Mouse (Mus musculus) forebrain, embryonic 16.5 days (tissue): ENCODE measurements around the gene Slc5a10. TPM values are rescaled to one million over a fixed set of nuclear protein-coding genes. Genes with fewer than 3 reads are reported as not detected.

Source experiments
- ATAC-seq: fragments of 200-750 bp; cut with Nextera tagmentation; 2 replicates; pipeline ENCODE4 v1.8.0; 2017; ENCODE audit warnings: mild to moderate bottlenecking, moderate library complexity
- H3K27ac ChIP-seq: fragments of 300-500 bp; sonication (generic); 2 replicates; pipeline ENCODE4 v1.5.1; 2014; ENCODE audit warnings: low read length, control low read depth
- H3K27me3 ChIP-seq: fragments of 300-500 bp; sonication (generic); replicated peaks from 2 replicates; pipeline ENCODE4 v1.6.1; 2014; ENCODE audit warnings: low read length; ENCODE audit not compliant: control insufficient read depth, insufficient read depth
- H3K36me3 ChIP-seq: fragments of 300-500 bp; sonication (generic); 2 replicates; pipeline ENCODE4 v1.6.1; 2014; ENCODE audit not compliant: control insufficient read depth, insufficient read depth
- H3K4me1 ChIP-seq: fragments of 300-500 bp; sonication (generic); replicated peaks from 2 replicates; pipeline ENCODE4 v1.6.1; 2014; ENCODE audit warnings: low read length; ENCODE audit not compliant: control insufficient read depth, insufficient read depth
- H3K4me2 ChIP-seq: fragments of 300-500 bp; sonication (generic); 2 replicates; pipeline ENCODE4 v1.6.1; 2014; ENCODE audit warnings: mild to moderate bottlenecking, low read length, control low read depth
- H3K4me3 ChIP-seq: fragments of 300-500 bp; sonication (generic); replicated peaks from 2 replicates; pipeline ENCODE4 v1.5.1; 2014; ENCODE audit warnings: mild to moderate bottlenecking, low read length, control low read depth
- H3K9ac ChIP-seq: fragments of 300-500 bp; sonication (generic); replicated peaks from 2 replicates; pipeline ENCODE4 v1.6.1; 2014; ENCODE audit warnings: low read depth, low read length, control low read depth
- H3K9me3 ChIP-seq: fragments of 300-500 bp; sonication (generic); 2 replicates; pipeline ENCODE4 v1.6.1; 2016; ENCODE audit warnings: low read length; ENCODE audit not compliant: control insufficient read depth
- WGBS: fragments of 180-500 bp; shearing (Covaris S2); extraction: QIAGEN DNeasy Blood & Tissue Kit; methylation state at CpG from one replicate; pipeline ENCODE4 v1.1.7; 2014; 5-methylcytosine and 5-hydroxymethylcytosine counted together
- polyA plus RNA-seq: library from polyadenylated mRNA; unstranded; fragments of >200 nt; fragmentation: Nextera tagmentation; extraction: Ambion mirVana; gene quantifications from 2 replicates; pipeline ENCODE4 v1.2.1, GENCODE M21; 2015

Slc5a10 gene
- polyA plus RNA-seq, 1 experiment from 2014 or later = not detected

GRCm38 (mm10) chr11:61740500-61740899 lies 19.9 kb upstream of the Slc5a10 start:
- Histone ChIP-seq H3K9ac (no peak overlapping the region), H3K27me3 (no peaks in the 10 kb centered on the region), H3K9me3 (no peaks in the 10 kb centered on the region), H3K27ac (no peak overlapping the region), H3K4me3 (no peak overlapping the region), H3K4me2 (no peak overlapping the region), H3K4me1 (0 out of 2 replicates have a peak, but pooled peaks cover 2% of the 10 kb centered on the region), H3K36me3 (peaks cover 33% of the 10 kb centered on the region)
- 95% methylated on average over 1 of the region's 1 CpGs for WGBS
- no peak for ATAC-seq

GRCm38 (mm10) chr11:61737290-61737689 lies 16.7 kb upstream of the Slc5a10 start:
- H3K4me2 ChIP-seq = no peak overlapping the region
- H3K27ac ChIP-seq = no peak overlapping the region
- ATAC-seq = no peak
- no peaks in the 10 kb centered on the region for H3K27me3 ChIP-seq
- H3K36me3 ChIP-seq = peaks cover 38% of the 10 kb centered on the region
- no peak overlapping the region for H3K4me3 ChIP-seq
- H3K9me3 ChIP-seq = no peaks in the 10 kb centered on the region
- H3K4me1 ChIP-seq = no peaks in the 10 kb centered on the region
- 84% methylated on average over 1 of the region's 1 CpGs for WGBS
- H3K9ac ChIP-seq = no peak overlapping the region

- H3K27me3 ChIP-seq = no peaks in the 10 kb centered on the region
- H3K4me3 ChIP-seq = no peak overlapping the region
- 93% methylated on average over 7 of the region's 7 CpGs for WGBS
- no peak for ATAC-seq
- no peak overlapping the region for H3K4me2 ChIP-seq
- H3K9ac ChIP-seq = no peak overlapping the region
- no peak overlapping the region for H3K27ac ChIP-seq
- peaks cover 32% of the 10 kb centered on the region for H3K36me3 ChIP-seq
- no peaks in the 10 kb centered on the region for H3K4me1 ChIP-seq
- no peaks in the 10 kb centered on the region for H3K9me3 ChIP-seq
Measured at GRCm38 (mm10) chr11:61732672-61733071, 12.0 kb upstream of the Slc5a10 start.

GRCm38 (mm10) chr11:61728037-61728436 lies 7.4 kb upstream of the Slc5a10 start:
- Histone ChIP-seq H3K4me1 (no peaks in the 10 kb centered on the region), H3K27ac (no peak overlapping the region), H3K27me3 (no peaks in the 10 kb centered on the region), H3K9ac (no peak overlapping the region), H3K9me3 (no peaks in the 10 kb centered on the region), H3K4me2 (no peak overlapping the region), H3K36me3 (peaks cover 20% of the 10 kb centered on the region), H3K4me3 (no peak overlapping the region)
- ATAC-seq = no peak
- 81% methylated on average over 2 of the region's 2 CpGs for WGBS

DNA sequence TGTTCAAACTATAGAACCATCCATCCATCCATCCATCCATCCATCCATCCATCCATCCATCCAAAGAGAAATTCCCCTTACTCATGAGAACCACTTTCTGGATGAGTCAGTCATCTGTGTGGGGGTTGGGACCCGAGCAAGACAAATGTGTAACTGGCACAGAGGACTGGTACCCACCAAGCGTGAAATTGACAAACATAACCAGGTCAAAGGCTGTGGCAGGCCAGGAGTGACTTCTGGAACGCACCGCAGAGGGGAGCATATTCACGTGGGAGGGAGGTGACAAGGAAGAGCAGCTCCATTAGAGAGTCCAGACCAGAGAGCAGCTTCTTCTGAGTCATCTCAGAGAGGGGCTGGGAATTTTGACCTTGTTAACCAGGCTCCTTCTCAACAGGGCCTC lies 1.5 kb upstream of the Slc5a10 start:
- no peak for ATAC-seq
- Histone ChIP-seq H3K36me3 (peaks cover 4% of the 10 kb centered on the region; the same call in 1 of the 2 replicates), H3K9ac (no peak overlapping the region), H3K4me3 (no peak overlapping the region), H3K27ac (no peak overlapping the region), H3K9me3 (no peaks in the 10 kb centered on the region), H3K4me1 (no peaks in the 10 kb centered on the region), H3K27me3 (no peaks in the 10 kb centered on the region), H3K4me2 (no peak overlapping the region)
- WGBS = 84% methylated on average over 5 of the region's 5 CpGs

DNA sequence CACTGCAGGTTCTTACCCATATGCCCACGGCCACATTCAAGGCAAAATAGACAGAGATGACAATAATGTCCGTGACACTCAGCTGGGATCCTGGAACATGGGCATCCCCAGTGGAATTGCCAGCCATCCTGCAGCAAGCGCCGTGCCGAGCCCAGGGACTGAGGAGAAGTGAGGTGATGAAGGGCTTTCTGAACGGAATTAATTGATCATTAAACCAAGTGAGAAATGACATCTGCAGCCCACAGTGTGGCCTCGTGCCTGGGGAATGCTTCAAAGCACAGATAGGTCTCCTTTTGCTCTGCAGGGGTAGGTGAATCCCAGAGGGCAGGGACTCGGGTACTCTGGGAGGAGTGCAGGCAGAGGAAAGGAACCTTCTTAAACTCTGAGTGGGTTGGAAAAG lies 800 bp downstream of the Slc5a10 start:
- no peaks in the 10 kb centered on the region for H3K36me3 ChIP-seq
- 75% methylated on average over 8 of the region's 8 CpGs for WGBS
- no peak overlapping the region for H3K27ac ChIP-seq
- ATAC-seq = no peak
- no peak overlapping the region for H3K4me2 ChIP-seq
- peaks cover 3% of the 10 kb centered on the region; the same call in 1 of the 2 replicates for H3K4me1 ChIP-seq
- no peaks in the 10 kb centered on the region for H3K27me3 ChIP-seq
- no peaks in the 10 kb centered on the region for H3K9me3 ChIP-seq
- H3K4me3 ChIP-seq = no peak overlapping the region
- no peak overlapping the region for H3K9ac ChIP-seq

- H3K36me3 ChIP-seq = no peaks in the 10 kb centered on the region
- WGBS = 54% methylated on average over 3 of the region's 3 CpGs
- no peaks in the 10 kb centered on the region for H3K9me3 ChIP-seq
- H3K27ac ChIP-seq = no peak overlapping the region
- H3K27me3 ChIP-seq = no peaks in the 10 kb centered on the region
- H3K4me1 ChIP-seq = peaks cover 4% of the 10 kb centered on the region; the same call in 1 of the 2 replicates
- H3K9ac ChIP-seq = no peak overlapping the region
- no peak for ATAC-seq
- no peak overlapping the region for H3K4me3 ChIP-seq
- H3K4me2 ChIP-seq = no peak overlapping the region
Measured at GRCm38 (mm10) chr11:61719387-61719786, 1.2 kb downstream of the Slc5a10 start.

DNA sequence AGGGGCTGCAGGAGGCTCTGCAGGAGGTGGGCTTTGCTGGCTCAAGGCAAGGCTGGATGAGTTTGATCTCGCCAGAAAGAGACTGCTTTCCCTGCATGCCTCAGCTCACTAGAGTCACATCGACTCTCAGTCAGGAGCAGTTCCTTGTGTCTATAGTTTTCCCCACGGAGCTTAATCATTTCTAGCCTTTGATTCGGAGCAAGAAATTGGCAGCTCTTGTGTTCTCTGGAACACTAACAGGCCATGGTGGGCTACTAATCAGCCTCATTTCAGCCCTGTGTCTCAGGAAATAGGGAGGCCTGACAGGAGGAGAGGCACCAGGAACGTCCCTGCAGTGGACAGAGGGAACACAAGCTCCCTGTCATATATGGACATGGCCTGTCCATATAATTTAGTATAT lies 2.6 kb downstream of the Slc5a10 start:
- ATAC-seq = no peak
- 43% methylated on average over 5 of the region's 5 CpGs for WGBS
- no peaks in the 10 kb centered on the region for H3K36me3 ChIP-seq
- H3K4me2 ChIP-seq = no peak overlapping the region
- H3K27ac ChIP-seq = no peak overlapping the region
- no peak overlapping the region for H3K4me3 ChIP-seq
- no peaks in the 10 kb centered on the region for H3K9me3 ChIP-seq
- no peaks in the 10 kb centered on the region for H3K27me3 ChIP-seq
- H3K4me1 ChIP-seq = peaks cover 4% of the 10 kb centered on the region; the same call in 1 of the 2 replicates
- no peak overlapping the region for H3K9ac ChIP-seq

- Histone ChIP-seq H3K27ac (no peak overlapping the region), H3K4me2 (no peak overlapping the region), H3K27me3 (no peaks in the 10 kb centered on the region), H3K4me1 (peaks cover 4% of the 10 kb centered on the region; the same call in 1 of the 2 replicates), H3K36me3 (no peaks in the 10 kb centered on the region), H3K4me3 (no peak overlapping the region), H3K9me3 (no peaks in the 10 kb centered on the region), H3K9ac (no peak overlapping the region)
- ATAC-seq = peak; percentile 52
- 64% methylated on average over 6 of the region's 6 CpGs for WGBS
Measured at GRCm38 (mm10) chr11:61715130-61715529, 5.5 kb downstream of the Slc5a10 start.
